Mouse (Mus musculus): ENCODE measurements around the gene Ttc28.

DNA sequence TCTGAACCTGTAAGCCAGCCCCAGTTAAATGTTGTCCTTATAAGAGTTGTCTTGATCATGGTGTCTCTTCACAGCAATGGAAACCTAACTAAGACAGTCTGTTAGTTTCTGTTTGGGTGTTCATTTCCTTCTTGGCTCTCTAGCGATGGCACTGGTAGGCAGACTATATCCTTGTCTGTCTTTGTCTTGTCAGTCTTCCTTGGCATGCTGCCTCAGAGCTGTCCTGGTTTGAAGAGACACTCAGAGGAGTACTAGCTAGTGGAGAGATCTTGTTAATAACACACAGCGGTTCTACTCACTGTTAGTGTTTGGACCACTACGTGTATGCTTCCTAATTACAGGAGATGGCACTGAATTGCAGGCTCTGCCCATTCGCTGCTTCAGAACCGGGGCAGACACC is 189.9 kb downstream of the Ttc28 start:
- no peak for TF ChIP-seq CTCF (IDR thresholded peaks at IDR 0.05; ENCODE audit: insufficient read depth, low read length)
- no peak for TF ChIP-seq POLR2A (IDR thresholded peaks at IDR 0.05; ENCODE audit: borderline replicate concordance, extremely low read depth, low read depth, low read length)
